ENCODE assay signal across 7 mouse cellular contexts in the genomic region with DNA sequence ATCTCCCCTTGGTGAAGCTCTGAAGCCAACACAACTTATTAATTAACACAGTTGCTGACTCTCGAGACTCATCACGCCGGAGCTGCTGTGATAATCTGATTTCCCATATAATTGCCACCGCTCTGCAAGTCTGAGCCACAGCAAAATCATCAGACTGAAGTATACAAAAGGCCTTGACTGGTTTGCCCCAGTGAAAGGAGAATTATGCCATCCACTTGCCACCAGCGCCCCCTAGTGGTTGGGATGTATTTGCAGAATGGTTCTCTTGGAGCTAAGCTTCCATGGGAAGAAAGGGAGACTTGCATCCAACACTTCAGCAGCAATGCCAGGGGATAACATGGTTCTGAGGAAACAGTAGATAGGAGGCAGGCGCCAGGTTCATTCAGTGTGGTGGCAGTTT.
DNase-seq lines count a peak whose midpoint lies in the region; ATAC-seq and TF ChIP-seq lines count a peak whose summit lies in the region.

No protein-coding gene starts in this region.

- ATAC-seq in hindbrain, embryonic 16.5 days, result peak; percentile 81
- no peak for ATAC-seq in midbrain, postnatal 0 days (ENCODE audit: low FRiP score)

- intact Hi-C loops in left cerebral cortex, postnatal 14 days (cut with DNase I), result loop anchor here (5.0 to 10.0 kb wide), 3 partner anchors 74 to 312 kb away; no protein-coding TSS in a partner anchor

- H3K27ac ChIP-seq in hindbrain, embryonic 16.5 days (ENCODE audit: low read depth, low read length), result no peak overlapping the region
- no peak overlapping the region for H3K27ac ChIP-seq in midbrain, postnatal 0 days (ENCODE audit: low read depth, low read length)

- DNase-seq in ZHBTc4 (ENCODE audit: low read depth, low spot score), result peak; percentile 90
- DNase-seq in cerebellum, adult 8-10 months, result peak; percentile 94
- DNase-seq in frontal cortex, adult 2 months (ENCODE audit: extremely low spot score in 1 of 2, low spot score in 1 of 2), result peak; percentile 61 to 98
- DNase-seq in left cerebral cortex, postnatal 14 days (ENCODE audit: low spot score in 2 of 2), result peak; percentile 85 to 95
- DNase-seq in midbrain, postnatal 0 days (ENCODE audit: low spot score), result peak; percentile 92
- DNase-seq in spleen, postnatal 10 days (ENCODE audit: low spot score in 2 of 2), result peak; percentile 53 to 82

- H3K27me3 ChIP-seq in hindbrain, embryonic 16.5 days (replicated peaks; ENCODE audit: control insufficient read depth, insufficient read depth, low read length), result no peaks in the 10 kb centered on the region
- no peaks in the 10 kb centered on the region for H3K27me3 ChIP-seq in midbrain, postnatal 0 days (ENCODE audit: insufficient read depth, low read length)

- TF ChIP-seq CTCF in midbrain, postnatal 0 days (IDR thresholded peaks at IDR 0.05), result peak; percentile 99

- no peaks in the 10 kb centered on the region for H3K36me3 ChIP-seq in hindbrain, embryonic 16.5 days (ENCODE audit: control insufficient read depth, insufficient read depth, low read length)
- H3K36me3 ChIP-seq in midbrain, postnatal 0 days (ENCODE audit: insufficient read depth, low read length), result no peaks in the 10 kb centered on the region

- H3K9me3 ChIP-seq in hindbrain, embryonic 16.5 days (ENCODE audit: control insufficient read depth, low read length), result no peaks in the 10 kb centered on the region; the same call in 1 of the 2 replicates
- no peaks in the 10 kb centered on the region for H3K9me3 ChIP-seq in midbrain, postnatal 0 days (ENCODE audit: low read length)

- no peak overlapping the region for H3K9ac ChIP-seq in hindbrain, embryonic 16.5 days (ENCODE audit: low read depth, low read length)
- H3K9ac ChIP-seq in midbrain, postnatal 0 days (replicated peaks; ENCODE audit: low read length, poor library complexity, severe bottlenecking), result no peak overlapping the region

- H3K4me3 ChIP-seq in hindbrain, embryonic 16.5 days (ENCODE audit: low read length), result no peak overlapping the region
- no peak overlapping the region for H3K4me3 ChIP-seq in midbrain, postnatal 0 days (ENCODE audit: low read depth, low read length)

- no peaks in the 10 kb centered on the region for H3K4me1 ChIP-seq in hindbrain, embryonic 16.5 days (ENCODE audit: control insufficient read depth, insufficient read depth, low read depth, low read length)
- no peaks in the 10 kb centered on the region for H3K4me1 ChIP-seq in midbrain, postnatal 0 days (ENCODE audit: insufficient read depth, low read length)

- H3K4me2 ChIP-seq in hindbrain, embryonic 16.5 days (ENCODE audit: low read length), result no peak overlapping the region
- H3K4me2 ChIP-seq in midbrain, postnatal 0 days (ENCODE audit: low read depth, low read length, poor library complexity, severe bottlenecking), result no peak overlapping the region

- 15% methylated on average over 6 of the region's 6 CpGs for WGBS in hindbrain, embryonic 16.5 days
- WGBS in midbrain, postnatal 0 days, result 11% methylated on average over 6 of the region's 6 CpGs
